Mouse (Mus musculus): Measurements from ENCODE around the gene Fam117b.

Gene Fam117b

DNA sequence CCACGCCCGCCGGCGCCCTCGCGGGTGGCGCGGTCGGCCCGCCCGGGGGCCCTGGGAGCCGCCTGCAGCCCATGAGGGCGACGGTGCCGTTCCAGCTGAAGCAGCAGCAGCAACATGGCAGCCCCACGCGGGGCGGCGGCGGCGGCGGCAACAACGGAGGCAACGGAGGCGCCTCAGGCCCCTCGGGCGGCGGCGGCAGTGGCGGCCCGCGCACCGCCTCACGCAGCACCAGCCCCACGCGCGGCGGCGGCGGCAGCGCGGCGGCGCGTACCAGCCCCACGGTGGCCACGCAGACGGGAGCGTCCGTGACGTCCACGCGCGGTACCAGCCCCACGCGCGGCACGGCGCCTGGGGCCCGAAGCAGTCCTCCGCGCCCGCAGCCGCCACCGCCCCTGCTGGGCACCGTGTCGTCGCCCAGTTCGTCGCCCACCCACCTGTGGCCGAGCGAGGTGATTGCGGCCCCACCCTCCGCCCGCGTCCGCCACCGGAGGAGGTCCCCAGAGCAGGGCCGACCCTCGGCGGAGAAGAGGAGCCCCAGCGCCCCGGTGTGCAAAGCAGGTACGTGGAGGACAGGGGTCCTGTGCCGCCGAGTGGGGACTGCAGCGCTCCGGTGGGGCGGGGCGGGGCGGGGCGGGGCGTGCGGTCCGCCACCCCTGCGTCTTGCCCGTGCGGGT, 526 bp downstream of the Fam117b start:
- no peak for DNase-seq (ENCODE audit: low read depth, low spot score)

DNA sequence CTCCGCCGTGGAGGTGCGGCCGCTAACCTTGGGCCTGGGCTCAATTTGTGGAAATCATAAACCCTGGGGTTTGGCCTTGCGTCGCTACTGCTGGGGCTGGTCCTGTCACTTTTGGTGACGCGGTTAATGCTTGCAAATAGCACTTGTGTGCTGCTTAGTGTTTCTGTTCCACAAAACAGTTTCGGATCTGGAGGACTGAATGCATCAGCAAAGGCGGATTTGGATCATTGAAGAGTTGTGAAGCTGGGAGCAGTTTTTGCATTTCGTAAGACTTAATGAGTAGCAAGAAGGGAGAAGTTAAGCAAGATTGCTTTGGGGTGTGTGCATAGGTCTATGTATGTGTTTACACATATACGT, 1.0 kb downstream of the Fam117b start:
- peak; percentile 43 for DNase-seq (ENCODE audit: low read depth, low spot score)

DNA sequence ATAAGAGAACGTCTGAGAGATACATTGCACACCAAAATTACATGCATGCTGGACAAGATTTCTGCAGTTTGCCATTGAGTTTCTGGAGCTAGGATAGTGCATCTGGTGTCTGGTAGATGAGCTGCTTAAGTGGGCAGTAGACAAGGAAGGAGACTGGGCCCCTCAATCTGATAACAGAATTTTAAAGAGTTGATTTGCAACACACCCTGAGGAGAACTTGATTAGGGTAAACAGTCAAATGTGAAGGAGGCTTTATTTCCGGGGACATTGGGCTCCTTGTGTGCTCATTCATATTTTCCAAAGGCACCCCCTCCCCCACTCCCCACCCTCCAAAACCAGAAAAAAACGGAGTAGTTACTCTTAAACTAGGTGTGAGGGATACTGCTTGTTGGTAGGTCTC, 2.0 kb downstream of the Fam117b start:
- DNase-seq (ENCODE audit: low read depth, low spot score) = no peak

DNA sequence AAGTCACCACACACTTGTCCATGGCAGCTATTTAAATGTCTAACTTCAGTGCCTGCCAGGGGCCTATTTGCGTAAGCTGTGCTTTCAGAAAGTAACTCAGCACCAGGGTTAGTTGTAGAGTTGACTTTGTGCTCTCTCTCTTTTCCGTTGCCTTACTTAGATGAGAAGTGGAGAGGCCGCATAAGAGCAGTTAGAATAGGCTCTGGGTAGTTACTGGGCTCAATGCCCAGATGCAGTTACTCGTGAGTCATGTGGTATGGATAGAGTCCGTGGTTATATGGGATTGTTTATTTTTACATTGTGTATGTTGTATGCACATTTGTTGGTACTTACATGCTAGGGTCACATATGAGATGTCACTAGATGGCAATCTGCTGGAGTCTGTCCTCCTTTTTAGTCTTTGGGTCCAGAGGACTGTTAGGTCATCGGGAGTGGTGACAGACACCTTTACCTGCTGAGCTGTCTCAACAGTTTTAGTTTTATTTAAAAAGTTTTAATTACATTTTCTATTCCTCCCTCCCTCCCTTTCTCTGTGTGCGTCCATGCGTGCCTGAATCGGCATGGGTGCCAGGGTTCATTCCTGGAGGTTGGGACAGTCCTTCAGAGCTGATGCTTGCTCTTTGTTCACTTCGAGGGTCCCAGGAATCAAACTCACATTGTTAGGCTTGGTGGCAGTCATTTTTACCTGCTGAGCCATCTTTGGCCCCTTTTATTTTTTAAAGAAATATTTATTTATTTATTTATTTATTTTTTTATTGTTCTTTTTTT, 3.2 kb downstream of the Fam117b start:
- peak; percentile 92 for DNase-seq (ENCODE audit: low read depth, low spot score)

DNA sequence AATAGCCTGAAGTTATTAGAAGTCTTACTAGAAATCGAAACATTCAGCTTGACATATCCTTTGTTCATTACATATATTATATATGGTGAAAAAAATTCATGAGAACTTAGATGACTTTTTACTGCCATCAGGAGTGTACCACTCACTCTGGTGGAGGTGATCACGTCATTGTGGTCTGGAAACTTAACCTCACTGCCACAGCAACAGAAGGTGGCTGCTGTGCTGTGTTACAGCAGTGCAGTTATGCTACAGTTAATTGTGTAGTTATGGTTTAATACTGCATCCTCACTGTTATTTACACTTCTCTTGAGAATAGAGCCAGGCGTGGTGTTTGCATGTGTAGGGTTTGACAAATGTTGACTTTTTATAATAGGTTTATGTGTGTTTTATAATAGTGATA, 4.6 kb downstream of the Fam117b start:
- DNase-seq (ENCODE audit: low read depth, low spot score) = no peak

DNA sequence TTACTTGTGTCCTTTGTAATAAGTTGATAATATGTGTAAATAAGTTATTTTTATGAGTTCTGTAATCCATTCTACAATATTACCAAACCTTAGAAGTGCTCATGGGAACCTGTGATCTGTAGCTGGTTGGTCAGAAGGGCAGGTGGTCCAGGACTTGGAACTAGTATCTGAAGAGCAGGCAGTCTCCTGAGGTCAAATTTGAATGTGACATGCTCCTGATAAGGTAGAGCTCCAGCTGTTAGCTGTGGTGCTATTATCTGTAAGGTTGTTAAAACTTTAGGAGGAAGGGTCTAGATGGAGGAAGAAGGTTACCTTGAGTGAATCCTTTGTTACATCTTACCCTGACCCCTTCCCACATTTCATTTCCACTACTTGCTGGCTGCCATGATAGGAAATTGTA, 5.3 kb downstream of the Fam117b start:
- DNase-seq (ENCODE audit: low read depth, low spot score) = no peak

DNA sequence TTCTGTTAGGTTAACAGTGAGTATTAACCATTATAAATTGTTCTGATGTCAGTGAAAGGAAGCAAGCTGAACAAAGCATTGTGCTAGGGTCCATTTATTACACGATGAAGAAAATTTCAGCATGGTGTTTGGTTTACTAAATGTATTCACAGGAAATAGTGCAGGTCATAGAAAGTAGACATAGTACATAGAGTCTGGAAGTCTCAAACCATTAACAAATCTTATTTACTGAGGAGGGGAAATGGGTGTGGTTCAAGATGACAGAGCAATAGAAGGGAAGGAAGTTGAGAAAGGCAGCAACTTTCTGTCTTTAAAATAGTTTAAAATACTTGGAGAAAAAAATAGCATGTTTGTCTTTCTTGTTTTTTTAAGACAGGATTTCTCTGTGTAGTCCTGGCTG, 10.4 kb downstream of the Fam117b start:
- DNase-seq (ENCODE audit: low read depth, low spot score) = no peak

DNA sequence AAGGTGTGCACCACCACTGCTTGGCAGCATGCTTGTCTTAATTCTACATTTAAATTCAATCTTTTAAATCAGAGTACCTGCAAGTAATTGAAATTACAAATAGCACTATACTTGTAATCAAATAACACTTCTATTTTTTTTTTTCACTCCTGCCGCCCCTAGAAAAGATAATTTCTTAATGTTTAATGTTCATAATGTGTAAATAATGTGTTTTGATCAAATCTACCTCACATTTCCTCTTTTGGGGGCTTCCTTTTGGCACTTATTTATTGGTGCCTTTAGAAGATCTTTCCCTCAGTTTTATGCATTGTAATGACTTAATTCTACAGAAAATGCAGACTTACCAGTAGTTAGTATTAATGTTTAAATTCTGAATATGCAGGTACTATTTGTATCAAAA, 10.9 kb downstream of the Fam117b start:
- DNase-seq (ENCODE audit: low read depth, low spot score) = no peak

DNA sequence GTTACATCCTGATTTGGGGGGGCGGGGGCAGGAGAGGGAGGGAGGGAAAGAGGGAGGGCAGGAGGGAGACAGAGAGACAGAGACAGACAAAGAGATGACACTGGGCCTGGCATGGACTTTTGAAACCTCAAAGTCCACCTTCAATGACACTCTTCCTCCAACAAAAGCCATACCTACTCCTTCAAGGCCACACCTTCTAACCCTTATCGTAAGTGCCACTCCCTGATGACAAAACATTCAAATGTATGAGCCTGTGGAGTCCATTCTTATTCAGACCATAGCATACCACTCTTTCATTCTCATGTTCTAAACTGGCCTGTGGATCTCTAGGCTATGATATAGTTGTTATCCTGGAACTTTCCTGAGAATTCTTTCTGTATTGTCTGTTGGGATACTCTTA, 11.6 kb downstream of the Fam117b start:
- no peak for DNase-seq (ENCODE audit: low read depth, low spot score)

DNA sequence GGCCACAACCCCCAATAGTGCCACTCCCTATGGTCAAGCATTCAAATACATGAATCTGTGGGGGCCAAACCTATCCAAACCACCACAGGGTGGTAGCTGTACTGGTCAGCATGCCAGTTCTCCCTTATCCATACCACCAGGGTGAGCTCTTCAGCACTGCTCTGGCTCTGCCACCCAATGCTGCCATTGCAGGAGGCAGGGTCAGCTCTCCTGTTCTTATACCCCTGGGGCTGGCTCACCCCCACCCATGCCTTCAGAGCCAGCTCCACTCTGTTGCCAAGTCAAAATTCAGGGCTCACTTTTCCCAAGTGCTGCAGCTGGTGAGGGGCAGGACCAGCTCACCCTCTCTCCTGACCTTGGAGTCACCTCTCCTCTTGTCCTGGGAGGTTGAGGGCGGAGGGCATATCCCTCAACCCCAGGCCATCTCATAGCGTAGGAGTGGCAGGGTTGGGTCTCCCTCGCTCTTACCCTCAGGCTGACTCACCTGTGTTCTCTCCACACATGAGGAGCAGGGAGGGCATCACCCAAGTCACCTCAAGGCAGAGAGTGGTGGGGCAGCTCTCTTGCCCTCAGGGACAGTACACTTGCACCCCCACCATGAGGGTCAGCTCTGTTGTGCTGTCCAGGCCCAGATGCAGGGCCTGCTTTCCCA, 13.3 kb downstream of the Fam117b start:
- DNase-seq (ENCODE audit: low read depth, low spot score) = no peak

DNA sequence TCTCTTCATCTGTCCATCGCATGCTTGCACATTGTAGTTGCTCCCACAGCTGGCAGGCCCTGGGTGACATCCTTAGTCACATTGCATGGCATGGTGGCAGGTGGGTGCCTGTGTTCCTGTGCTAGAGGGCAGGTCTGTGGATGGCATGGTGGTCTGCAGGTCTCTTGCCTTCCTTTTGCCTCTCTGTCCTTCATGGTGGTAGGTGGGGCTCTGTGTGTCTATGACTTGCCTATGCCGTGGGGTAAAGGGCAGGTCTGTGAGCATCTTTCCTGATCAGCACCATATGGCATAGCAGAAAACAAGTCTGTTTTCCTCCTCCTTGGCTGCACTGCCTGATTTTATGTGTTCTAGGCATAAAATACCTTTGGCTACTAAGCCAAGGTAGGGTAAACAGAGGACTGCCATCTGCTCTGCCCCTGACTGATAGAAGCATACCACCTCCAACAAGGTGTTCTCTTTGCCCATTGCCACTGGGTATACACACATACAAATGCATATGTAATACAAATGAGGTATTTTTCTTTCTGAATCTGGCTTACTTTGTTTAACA, 14.4 kb downstream of the Fam117b start:
- DNase-seq (ENCODE audit: low read depth, low spot score) = no peak

DNA sequence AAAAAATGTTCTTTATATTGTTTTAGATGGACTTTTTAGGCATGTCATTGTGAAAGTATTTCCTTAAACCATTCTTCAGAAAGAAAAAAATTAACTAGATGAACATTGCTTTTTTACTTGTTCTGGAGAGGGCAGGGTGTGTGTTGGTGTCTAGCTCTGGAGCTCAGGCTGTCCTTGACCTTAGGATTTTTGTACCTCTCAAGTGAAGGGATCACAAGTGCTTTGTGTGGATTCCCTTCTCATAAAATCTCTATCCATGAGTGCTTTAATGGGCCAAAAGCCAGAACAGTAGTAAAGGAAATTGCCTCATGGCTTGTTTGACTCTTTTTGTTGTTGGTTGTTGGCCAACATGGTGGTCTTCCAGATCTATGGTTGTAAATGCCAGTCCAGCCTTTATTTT, 18.1 kb downstream of the Fam117b start:
- DNase-seq (ENCODE audit: low read depth, low spot score) = peak; percentile 16

DNA sequence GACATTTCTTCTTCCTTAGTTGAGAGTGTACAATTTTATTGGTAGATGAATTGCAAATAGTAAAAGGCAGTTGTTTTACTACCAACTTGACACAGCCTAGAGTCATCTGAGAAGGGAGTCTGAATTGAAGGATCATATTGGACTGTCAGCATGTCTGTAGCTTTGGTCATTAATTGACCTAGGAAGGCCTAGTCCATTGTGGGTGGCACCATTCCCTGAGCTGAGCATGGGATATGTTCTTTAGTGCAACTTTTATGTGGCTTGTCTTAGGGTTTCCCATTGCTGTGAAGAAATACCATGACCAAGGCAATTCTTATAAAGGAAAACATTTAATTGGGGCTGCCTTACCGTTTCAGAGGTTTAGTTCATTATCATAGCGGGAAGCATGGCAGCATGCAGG, 20.2 kb downstream of the Fam117b start:
- DNase-seq (ENCODE audit: low read depth, low spot score) = no peak

DNA sequence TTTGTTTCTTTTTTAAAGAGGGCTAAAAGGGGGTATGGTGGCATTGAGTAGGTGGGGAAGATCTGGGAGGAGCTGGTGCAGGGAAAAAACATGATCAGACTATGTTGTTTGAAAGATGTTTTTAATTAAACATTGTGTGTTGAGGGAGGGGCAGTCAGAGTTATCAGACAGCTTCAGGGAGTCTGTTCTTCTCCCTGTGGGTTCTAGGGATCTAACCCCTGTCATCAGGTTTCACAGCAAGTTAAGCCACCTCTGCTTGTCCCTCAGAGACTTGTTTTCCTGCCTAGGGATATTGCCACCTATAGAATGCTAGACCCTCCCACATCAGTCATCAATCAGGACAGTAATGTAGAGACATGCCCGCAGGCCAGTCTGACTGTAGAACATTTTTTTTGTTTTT, 28.3 kb downstream of the Fam117b start:
- DNase-seq (ENCODE audit: low read depth, low spot score) = no peak

DNA sequence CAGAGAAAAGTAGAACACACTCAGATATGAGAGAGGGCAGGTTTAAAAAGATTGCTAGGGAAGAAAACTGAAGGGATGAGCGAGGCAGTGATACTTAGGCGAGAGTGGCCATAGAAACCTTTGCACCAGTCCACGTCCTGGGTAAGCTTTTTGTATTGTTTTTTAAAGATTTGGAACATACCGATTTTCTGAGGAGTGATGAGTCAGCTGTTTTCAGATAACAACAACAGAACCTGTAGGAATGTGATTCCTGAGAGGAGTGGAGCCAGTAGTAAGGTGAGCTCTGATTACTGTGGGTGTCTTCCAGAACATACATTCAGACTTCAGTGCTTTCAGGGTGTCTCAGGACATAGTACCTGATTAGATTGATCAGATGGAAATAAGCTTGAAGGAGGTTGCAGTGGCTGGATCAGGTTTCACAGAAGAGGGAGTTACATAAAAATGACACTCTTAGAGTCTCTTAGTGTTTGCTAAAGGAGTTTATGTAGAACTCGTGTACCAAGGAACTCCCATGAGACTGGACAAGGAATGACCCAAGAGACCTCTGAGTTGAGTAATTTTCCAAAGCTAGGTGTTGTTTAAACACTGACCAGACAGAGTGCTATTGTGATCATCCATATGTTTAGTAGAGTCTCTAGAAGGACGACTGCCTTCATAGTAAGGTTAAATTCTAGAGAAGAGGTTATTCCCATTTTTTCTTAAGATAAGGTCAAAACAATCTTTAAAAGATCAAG, 29.4 kb downstream of the Fam117b start:
- DNase-seq (ENCODE audit: low read depth, low spot score) = peak; percentile 17

DNA sequence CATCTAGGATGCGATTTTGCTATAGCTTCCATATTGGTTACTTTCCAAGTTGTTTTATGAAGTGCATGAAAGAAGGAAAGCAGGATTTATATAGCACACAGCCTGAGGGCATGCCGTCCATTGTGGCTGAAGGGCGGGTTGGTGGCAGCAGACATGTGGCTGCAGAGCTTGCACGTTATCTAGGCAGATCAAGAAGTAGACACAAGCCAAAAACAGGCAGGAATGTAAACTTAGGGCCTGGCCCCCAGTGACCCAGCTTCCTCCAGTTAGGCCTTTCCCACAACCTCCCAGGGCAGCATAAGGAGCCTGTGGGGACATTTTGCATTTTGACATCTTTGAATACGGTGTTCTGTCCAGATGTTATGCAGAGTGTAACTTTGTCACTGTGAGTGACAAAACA, 31.0 kb downstream of the Fam117b start:
- DNase-seq (ENCODE audit: low read depth, low spot score) = peak; percentile 30

DNA sequence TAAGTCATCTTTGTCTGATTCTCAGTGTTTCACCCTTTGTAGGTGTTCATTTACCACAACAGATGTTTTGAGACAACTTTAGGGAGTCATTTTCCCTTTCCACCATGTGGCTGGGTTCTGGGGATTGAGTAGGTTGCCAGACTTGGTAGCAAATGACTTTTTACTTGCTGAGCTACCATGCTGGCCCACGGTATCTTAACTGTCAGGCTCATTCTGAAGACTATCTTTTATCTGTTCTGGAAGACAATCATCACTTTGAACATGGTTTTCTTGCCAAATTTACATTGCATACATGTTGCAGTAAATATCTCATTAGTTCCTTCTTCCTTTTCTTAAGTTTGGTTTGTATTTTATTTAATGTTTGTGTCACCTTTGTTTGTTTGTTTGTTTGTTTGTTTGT, 33.2 kb downstream of the Fam117b start:
- no peak for DNase-seq (ENCODE audit: low read depth, low spot score)

DNA sequence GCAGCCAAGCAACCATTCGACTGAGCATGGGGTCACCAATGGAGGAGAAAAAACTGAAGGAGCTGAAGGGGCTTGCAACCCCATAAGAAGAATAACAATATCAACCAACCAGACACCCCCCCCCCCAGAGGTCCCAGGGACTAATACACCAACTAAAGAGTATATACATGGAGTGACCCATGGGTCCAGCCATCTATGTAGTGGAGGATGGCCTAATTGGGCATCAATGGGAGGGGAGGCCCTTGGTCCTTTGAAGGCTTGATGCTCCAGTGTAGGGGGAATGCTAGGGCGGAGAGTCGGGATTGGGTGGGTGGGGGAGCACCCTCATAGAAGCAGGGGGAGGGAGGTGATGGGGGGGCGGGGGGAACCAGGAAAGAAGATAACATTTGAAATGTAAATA, 34.7 kb downstream of the Fam117b start:
- no peak for DNase-seq (ENCODE audit: low read depth, low spot score)

DNA sequence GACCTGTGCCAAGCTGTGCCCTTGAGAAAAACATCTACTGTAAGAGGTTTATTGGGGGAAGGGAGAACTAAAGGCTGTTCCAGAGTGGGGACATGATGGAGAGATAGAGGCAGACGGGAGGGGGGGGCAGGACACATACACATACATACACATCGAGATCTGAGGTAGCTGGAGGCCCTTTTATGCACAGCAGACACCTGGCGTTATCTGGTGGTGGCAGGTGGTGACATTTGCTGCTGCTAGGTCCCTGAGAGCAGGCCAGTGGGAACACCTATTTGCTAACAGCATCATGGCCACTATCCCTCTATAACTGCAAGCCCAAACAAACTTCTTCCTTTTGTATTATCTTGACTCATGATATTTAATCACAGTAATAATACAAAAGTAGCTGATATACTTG, 44.4 kb downstream of the Fam117b start:
- no peak for DNase-seq (ENCODE audit: low read depth, low spot score)

DNA sequence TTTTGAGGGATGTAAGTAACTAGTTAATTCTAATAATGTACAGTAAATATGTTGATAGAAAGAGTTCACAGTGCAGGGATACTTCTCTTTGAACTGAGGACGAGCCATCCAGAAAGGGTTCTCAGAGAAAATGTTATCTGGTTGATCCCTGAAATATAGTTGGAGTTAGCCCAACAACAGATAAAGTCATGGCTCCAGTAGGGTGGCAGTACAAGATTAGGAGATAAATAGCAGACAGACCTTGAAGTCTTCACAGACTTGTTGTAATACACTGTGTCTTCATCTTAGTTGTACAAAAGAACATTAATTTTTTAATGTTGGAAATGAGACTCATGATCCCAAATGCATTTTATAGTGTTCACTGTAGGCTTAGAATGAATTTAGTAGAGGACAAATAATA, 47.1 kb downstream of the Fam117b start:
- no peak for DNase-seq (ENCODE audit: low read depth, low spot score)

DNA sequence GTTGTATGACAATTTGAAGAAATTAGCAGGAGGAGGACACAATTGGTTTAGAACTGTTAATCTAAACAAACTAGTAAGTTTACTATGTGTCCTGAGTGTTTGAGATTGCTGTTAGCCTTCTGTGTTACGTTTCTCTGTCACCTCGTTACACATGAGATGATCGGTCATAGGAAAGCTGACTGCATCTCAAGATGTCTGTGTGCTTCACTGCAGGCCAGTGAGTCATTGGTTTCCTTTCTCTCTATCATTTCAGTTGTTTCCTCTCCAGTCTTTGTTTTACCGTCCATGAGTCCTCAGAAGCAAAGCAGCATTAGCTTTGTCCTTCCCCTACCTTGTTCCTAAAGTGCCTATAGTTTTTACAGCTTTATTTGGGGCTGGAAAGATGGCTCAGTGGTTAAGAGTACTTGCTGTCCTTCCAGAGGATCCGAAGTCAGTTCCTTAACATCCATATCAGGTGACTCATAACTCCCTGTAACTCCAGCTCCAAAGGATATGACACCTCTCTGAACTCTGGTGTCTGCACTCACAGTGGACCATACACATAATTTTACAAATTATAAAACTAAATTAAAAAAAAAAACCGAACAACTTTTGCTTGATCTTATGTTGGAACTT, 53.5 kb downstream of the Fam117b start:
- DNase-seq (ENCODE audit: low read depth, low spot score) = peak; percentile 62

DNA sequence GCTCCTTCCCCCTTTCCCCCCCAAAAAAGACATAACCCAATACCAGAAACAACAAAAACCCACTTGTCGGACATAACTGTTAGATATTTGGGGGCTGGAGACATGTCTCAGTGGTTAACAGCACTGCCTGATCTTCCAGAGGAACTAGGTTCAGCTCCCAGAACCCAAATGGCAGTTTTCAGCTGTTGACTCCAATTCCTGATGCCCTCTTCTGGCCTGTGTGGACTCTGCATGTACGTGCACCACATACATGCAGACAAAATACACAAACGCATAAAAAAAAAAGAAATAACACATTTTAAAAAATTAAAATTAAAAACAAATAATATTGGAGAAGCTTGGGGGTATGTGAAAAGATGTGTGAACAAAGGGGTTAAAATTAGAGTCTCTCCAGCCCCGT, 54.5 kb downstream of the Fam117b start:
- peak; percentile 63 for DNase-seq (ENCODE audit: low read depth, low spot score)

Data from 3T3-L1 (cell line).